Mouse (Mus musculus): Measurements from ENCODE around the gene Ccdc24. TPM values are rescaled to one million over a fixed set of nuclear protein-coding genes. Genes with fewer than 3 reads are reported as not detected.

Ccdc24 gene
- total and polyA plus RNA-seq, 3 experiments: not detected

DNA sequence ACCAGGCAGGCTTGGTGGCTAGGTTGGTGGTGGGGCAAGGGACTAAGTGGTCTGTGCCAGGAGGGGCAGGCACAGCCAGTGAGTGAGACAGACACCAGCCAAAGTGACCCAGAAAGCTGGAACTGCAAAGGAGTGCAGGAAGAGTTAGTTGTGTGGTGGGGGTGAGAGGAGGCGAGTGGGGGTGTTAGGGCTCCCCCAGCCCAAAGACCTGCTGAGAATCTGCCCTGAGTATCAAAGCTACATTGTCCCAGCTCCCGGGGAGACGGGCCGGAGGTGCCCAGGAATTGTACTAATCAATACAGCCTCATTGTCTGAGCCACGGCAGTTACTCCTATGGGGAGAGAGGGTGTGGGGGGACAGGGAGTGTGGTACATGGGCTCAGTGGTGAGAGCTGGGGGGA lies 22.9 kb downstream of the Ccdc24 start:
- Histone ChIP-seq H3K27me3 (ENCODE audit: insufficient read depth, low read length) (peaks cover 30% of the 10 kb centered on the region), H3K9me3 (replicated peaks) (no peaks in the 10 kb centered on the region), H3K4me3 (ENCODE audit: low read depth, low read length) (no peak overlapping the region), H3K4me1 (ENCODE audit: insufficient read depth, low read depth, low read length) (peaks cover 3% of the 10 kb centered on the region; the same call in 1 of the 2 replicates), H3K36me3 (replicated peaks) (peaks cover 16% of the 10 kb centered on the region)
- ATAC-seq (ENCODE audit: extremely low read depth, insufficient number of reproducible peaks, low FRiP score, poor library complexity, severe bottlenecking) (no peak), DNase-seq (ENCODE audit: low spot score) (no peak)
- TF ChIP-seq GATA1 (IDR thresholded peaks at IDR 0.05; ENCODE audit: borderline replicate concordance, low read length) (no peak), TAL1 (conservative IDR thresholded peaks at IDR 0.05; ENCODE audit: low read depth, low read length) (no peak), CTCF (IDR thresholded peaks at IDR 0.05; ENCODE audit: low read depth, low read length) (no peak), GATA2 (IDR thresholded peaks at IDR 0.05; ENCODE audit: borderline replicate concordance, low read depth, low read length) (no peak), POLR2AphosphoS5 (IDR thresholded peaks at IDR 0.05; ENCODE audit: insufficient replicate concordance, low read depth, low read length) (no peak)

DNA sequence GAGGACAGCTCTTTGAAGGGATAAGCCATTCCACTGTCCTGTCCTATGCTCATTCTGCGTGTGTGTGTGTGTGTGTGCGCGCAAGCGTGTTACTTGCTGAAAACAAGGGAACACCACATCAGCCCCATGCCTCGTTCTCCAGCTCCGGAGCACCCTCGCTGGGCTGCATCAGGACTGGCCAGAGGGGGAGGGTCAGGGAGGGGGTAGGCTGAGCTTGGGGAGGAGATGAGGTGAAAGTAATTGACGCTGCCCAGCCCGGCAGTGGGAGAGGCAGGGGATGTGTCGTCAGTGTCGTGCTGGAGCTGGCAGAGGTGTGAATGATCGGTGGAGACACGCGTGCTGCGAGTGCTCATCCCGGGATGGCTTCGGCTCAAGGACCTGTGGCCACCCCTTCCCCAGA lies 23.3 kb downstream of the Ccdc24 start:
- H3K9me3 ChIP-seq (replicated peaks): no peaks in the 10 kb centered on the region
- no peak for ATAC-seq (ENCODE audit: extremely low read depth, insufficient number of reproducible peaks, low FRiP score, poor library complexity, severe bottlenecking)
- no peak overlapping the region for H3K4me3 ChIP-seq (ENCODE audit: low read depth, low read length)
- peaks cover 28% of the 10 kb centered on the region for H3K27me3 ChIP-seq (ENCODE audit: insufficient read depth, low read length)
- TF ChIP-seq TAL1 (conservative IDR thresholded peaks at IDR 0.05; ENCODE audit: low read depth, low read length): no peak
- TF ChIP-seq POLR2AphosphoS5 (IDR thresholded peaks at IDR 0.05; ENCODE audit: insufficient replicate concordance, low read depth, low read length): no peak
- peaks cover 3% of the 10 kb centered on the region; the same call in 1 of the 2 replicates for H3K4me1 ChIP-seq (ENCODE audit: insufficient read depth, low read depth, low read length)
- H3K36me3 ChIP-seq (replicated peaks): peaks cover 16% of the 10 kb centered on the region
- DNase-seq (ENCODE audit: low spot score): no peak

- Histone ChIP-seq H3K27me3 (ENCODE audit: insufficient read depth, low read length) (peaks cover 28% of the 10 kb centered on the region), H3K4me1 (ENCODE audit: insufficient read depth, low read depth, low read length) (peaks cover 3% of the 10 kb centered on the region; the same call in 1 of the 2 replicates), H3K9me3 (replicated peaks) (no peaks in the 10 kb centered on the region), H3K36me3 (replicated peaks) (peaks cover 16% of the 10 kb centered on the region), H3K4me3 (ENCODE audit: low read depth, low read length) (no peak overlapping the region)
- TF ChIP-seq GATA2 (IDR thresholded peaks at IDR 0.05; ENCODE audit: borderline replicate concordance, low read depth, low read length) (no peak), POLR2AphosphoS5 (IDR thresholded peaks at IDR 0.05; ENCODE audit: insufficient replicate concordance, low read depth, low read length) (no peak), TAL1 (conservative IDR thresholded peaks at IDR 0.05; ENCODE audit: low read depth, low read length) (no peak), CTCF (IDR thresholded peaks at IDR 0.05; ENCODE audit: low read depth, low read length) (no peak), GATA1 (IDR thresholded peaks at IDR 0.05; ENCODE audit: borderline replicate concordance, low read length) (no peak)
- ATAC-seq (ENCODE audit: extremely low read depth, insufficient number of reproducible peaks, low FRiP score, poor library complexity, severe bottlenecking) (no peak), DNase-seq (ENCODE audit: low spot score) (no peak)
These were observed 25.3 kb downstream of the Ccdc24 start for GRCm38 (mm10) chr4:117847011-117847410.

DNA sequence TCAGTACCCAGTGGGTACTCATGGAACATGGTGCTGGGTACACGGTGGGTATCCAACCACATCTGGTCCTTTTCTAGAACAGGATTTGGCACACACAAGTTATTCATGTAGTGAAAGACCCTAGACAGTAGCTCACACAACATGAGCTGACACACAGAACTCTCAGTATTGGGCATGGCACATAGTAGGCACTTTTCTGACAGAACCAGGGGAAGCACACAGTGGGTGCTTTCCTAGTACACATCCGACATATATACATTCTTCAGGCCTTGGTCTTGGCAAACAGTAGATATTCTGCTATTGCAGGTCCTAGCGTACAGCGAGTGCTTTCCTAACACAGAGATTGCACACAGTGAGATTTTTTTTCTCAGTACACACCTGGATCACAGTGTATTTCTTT lies 26.1 kb downstream of the Ccdc24 start:
- peaks cover 3% of the 10 kb centered on the region; the same call in 1 of the 2 replicates for H3K4me1 ChIP-seq (ENCODE audit: insufficient read depth, low read depth, low read length)
- peaks cover 16% of the 10 kb centered on the region for H3K36me3 ChIP-seq (replicated peaks)
- peaks cover 28% of the 10 kb centered on the region for H3K27me3 ChIP-seq (ENCODE audit: insufficient read depth, low read length)
- ATAC-seq (ENCODE audit: extremely low read depth, insufficient number of reproducible peaks, low FRiP score, poor library complexity, severe bottlenecking) (no peak), DNase-seq (ENCODE audit: low spot score) (no peak)
- no peak overlapping the region for H3K4me3 ChIP-seq (ENCODE audit: low read depth, low read length)
- TF ChIP-seq TAL1 (conservative IDR thresholded peaks at IDR 0.05; ENCODE audit: low read depth, low read length) (no peak), GATA2 (IDR thresholded peaks at IDR 0.05; ENCODE audit: borderline replicate concordance, low read depth, low read length) (no peak), POLR2AphosphoS5 (IDR thresholded peaks at IDR 0.05; ENCODE audit: insufficient replicate concordance, low read depth, low read length) (no peak), CTCF (IDR thresholded peaks at IDR 0.05; ENCODE audit: low read depth, low read length) (no peak), GATA1 (IDR thresholded peaks at IDR 0.05; ENCODE audit: borderline replicate concordance, low read length) (no peak)
- H3K9me3 ChIP-seq (replicated peaks): no peaks in the 10 kb centered on the region

GRCm38 (mm10) chr4:117845316-117845715 lies 27.0 kb downstream of the Ccdc24 start:
- Histone ChIP-seq H3K36me3 (replicated peaks) (peaks cover 16% of the 10 kb centered on the region), H3K4me3 (ENCODE audit: low read depth, low read length) (no peak overlapping the region), H3K27me3 (ENCODE audit: insufficient read depth, low read length) (peaks cover 28% of the 10 kb centered on the region), H3K4me1 (ENCODE audit: insufficient read depth, low read depth, low read length) (peaks cover 3% of the 10 kb centered on the region; the same call in 1 of the 2 replicates), H3K9me3 (replicated peaks) (no peaks in the 10 kb centered on the region)
- TF ChIP-seq CTCF (IDR thresholded peaks at IDR 0.05; ENCODE audit: low read depth, low read length) (no peak), TAL1 (conservative IDR thresholded peaks at IDR 0.05; ENCODE audit: low read depth, low read length) (no peak), GATA2 (IDR thresholded peaks at IDR 0.05; ENCODE audit: borderline replicate concordance, low read depth, low read length) (no peak), GATA1 (IDR thresholded peaks at IDR 0.05; ENCODE audit: borderline replicate concordance, low read length) (no peak), POLR2AphosphoS5 (IDR thresholded peaks at IDR 0.05; ENCODE audit: insufficient replicate concordance, low read depth, low read length) (no peak)
- no peak for ATAC-seq (ENCODE audit: extremely low read depth, insufficient number of reproducible peaks, low FRiP score, poor library complexity, severe bottlenecking)
- DNase-seq (ENCODE audit: low spot score): no peak

DNA sequence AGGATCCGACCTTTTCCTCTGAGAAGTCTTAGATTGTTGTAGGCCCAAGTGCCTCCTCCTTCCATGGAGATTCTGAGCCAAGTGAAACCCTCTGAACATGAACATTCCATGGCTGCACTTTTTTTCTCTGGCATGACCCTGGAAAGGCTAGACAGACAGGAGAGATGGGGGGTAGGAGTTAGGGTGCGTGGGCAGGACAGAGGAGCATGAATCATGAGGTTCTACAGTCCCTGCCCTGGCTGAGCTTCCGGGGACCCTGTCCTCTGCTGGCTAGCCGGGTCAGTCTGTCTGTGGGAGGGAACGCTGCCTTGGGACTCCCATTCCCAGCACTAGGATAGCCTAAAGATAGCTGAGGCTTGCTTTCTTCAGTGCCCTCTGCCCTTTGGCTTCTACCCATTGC lies 27.9 kb downstream of the Ccdc24 start:
- no peaks in the 10 kb centered on the region for H3K9me3 ChIP-seq (replicated peaks)
- peaks cover 3% of the 10 kb centered on the region; the same call in 1 of the 2 replicates for H3K4me1 ChIP-seq (ENCODE audit: insufficient read depth, low read depth, low read length)
- TF ChIP-seq CTCF (IDR thresholded peaks at IDR 0.05; ENCODE audit: low read depth, low read length): no peak
- TF ChIP-seq TAL1 (conservative IDR thresholded peaks at IDR 0.05; ENCODE audit: low read depth, low read length): no peak
- no peak for TF ChIP-seq POLR2AphosphoS5 (IDR thresholded peaks at IDR 0.05; ENCODE audit: insufficient replicate concordance, low read depth, low read length)
- no peak for TF ChIP-seq GATA1 (IDR thresholded peaks at IDR 0.05; ENCODE audit: borderline replicate concordance, low read length)
- TF ChIP-seq GATA2 (IDR thresholded peaks at IDR 0.05; ENCODE audit: borderline replicate concordance, low read depth, low read length): no peak
- peaks cover 16% of the 10 kb centered on the region for H3K36me3 ChIP-seq (replicated peaks)
- H3K4me3 ChIP-seq (ENCODE audit: low read depth, low read length): no peak overlapping the region
- ATAC-seq (ENCODE audit: extremely low read depth, insufficient number of reproducible peaks, low FRiP score, poor library complexity, severe bottlenecking) (no peak), DNase-seq (ENCODE audit: low spot score) (no peak)
- peaks cover 29% of the 10 kb centered on the region for H3K27me3 ChIP-seq (ENCODE audit: insufficient read depth, low read length)
